ENCODE assay signal across 8 mouse cellular contexts in genomic region chr7:19627721-19628120, GRCm38 (mm10). TPM values are rescaled to one million over a fixed set of nuclear protein-coding genes. Genes with fewer than 3 reads are reported as not detected.
DNase-seq lines count a peak whose midpoint lies in the region; ATAC-seq and TF ChIP-seq lines count a peak whose summit lies in the region.

No protein-coding gene starts in this region.

- no peak overlapping the region for H3K9ac ChIP-seq in forebrain, embryonic 16.5 days (replicated peaks; ENCODE audit: low read depth, low read length)
- no peak overlapping the region for H3K9ac ChIP-seq in liver, embryonic 14.5 days (replicated peaks)

- DNase-seq in heart, adult 11 months, result peak; percentile 95
- no peak for DNase-seq in heart, postnatal 25 days (ENCODE audit: low spot score)
- no peak for DNase-seq in liver, embryonic 14.5 days (ENCODE audit: low read depth in 3 of 3, low spot score in 3 of 3)
- DNase-seq in urinary bladder, postnatal 14 days (ENCODE audit: low spot score), result no peak
- no peak for DNase-seq in ovary, postnatal 10 days (ENCODE audit: low spot score)
- DNase-seq in left cerebral cortex, postnatal 4 days, result no peak

- peaks cover 14% of the 10 kb centered on the region for H3K36me3 ChIP-seq in E14TG2a.4 (ENCODE audit: insufficient read depth, low read length)
- H3K36me3 ChIP-seq in forebrain, embryonic 16.5 days (ENCODE audit: control insufficient read depth, insufficient read depth), result no peaks in the 10 kb centered on the region
- no peaks in the 10 kb centered on the region for H3K36me3 ChIP-seq in liver, embryonic 14.5 days (replicated peaks; ENCODE audit: control insufficient read depth, insufficient read depth, low read depth)

- peak overlapping the region; percentile 94 for H3K4me2 ChIP-seq in forebrain, embryonic 16.5 days (ENCODE audit: low read length)
- peak overlapping the region; percentile 100 for H3K4me2 ChIP-seq in liver, embryonic 14.5 days (ENCODE audit: low read depth)

- intact Hi-C loops in heart, postnatal 25 days (cut with DNase I), result no loop called here
- intact Hi-C loops in left cerebral cortex, postnatal 4 days (cut with DNase I), result no loop called here

- WGBS in forebrain, embryonic 16.5 days, result 72% methylated on average over 3 of the region's 3 CpGs
- 52% methylated on average over 3 of the region's 3 CpGs for WGBS in liver, embryonic 14.5 days (ENCODE audit: insufficient replicate concordance)

- no peak for ATAC-seq in forebrain, embryonic 16.5 days
- no peak for ATAC-seq in liver, embryonic 14.5 days (ENCODE audit: insufficient read depth)

- H3K4me1 ChIP-seq in E14TG2a.4 (replicated peaks; ENCODE audit: low read depth, low read length), result peaks cover 60% of the 10 kb centered on the region
- peaks cover 8% of the 10 kb centered on the region for H3K4me1 ChIP-seq in forebrain, embryonic 16.5 days (replicated peaks; ENCODE audit: control insufficient read depth, insufficient read depth, low read length)
- H3K4me1 ChIP-seq in liver, embryonic 14.5 days (replicated peaks; ENCODE audit: control insufficient read depth in 2 of 2, insufficient read depth in 2 of 2, low read length in 1 of 2), result peaks cover 11 to 18% of the 10 kb centered on the region in 2 experiments

- peak overlapping the region; percentile 72 for H3K4me3 ChIP-seq in E14TG2a.4 (replicated peaks; ENCODE audit: low read length)
- no peak overlapping the region for H3K4me3 ChIP-seq in forebrain, embryonic 16.5 days (replicated peaks; ENCODE audit: low read length)
- peak overlapping the region in 1 of 2 experiments; percentile 84; a peak in 1 of 4 replicates for H3K4me3 ChIP-seq in liver, embryonic 14.5 days (ENCODE audit: insufficient read depth in 1 of 2, low read depth in 2 of 2, low read length in 2 of 2)

- no peaks in the 10 kb centered on the region for H3K9me3 ChIP-seq in E14TG2a.4 (ENCODE audit: low read length)
- no peaks in the 10 kb centered on the region for H3K9me3 ChIP-seq in forebrain, embryonic 16.5 days (ENCODE audit: control insufficient read depth, low read length)
- H3K9me3 ChIP-seq in liver, embryonic 14.5 days (ENCODE audit: control insufficient read depth, low read length), result no peaks in the 10 kb centered on the region

- H3K27me3 ChIP-seq in E14TG2a.4 (ENCODE audit: insufficient read depth, low read length), result no peaks in the 10 kb centered on the region
- no peaks in the 10 kb centered on the region for H3K27me3 ChIP-seq in forebrain, embryonic 16.5 days (replicated peaks; ENCODE audit: control insufficient read depth, insufficient read depth, low read length)
- H3K27me3 ChIP-seq in liver, embryonic 14.5 days (ENCODE audit: control insufficient read depth, insufficient read depth, low read length), result no peaks in the 10 kb centered on the region

- TF ChIP-seq CTCF in E14TG2a.4 (conservative IDR thresholded peaks at IDR 0.05; ENCODE audit: low read length), result no peak
- TF ChIP-seq CTCF in liver, embryonic 14.5 days (IDR thresholded peaks at IDR 0.05; ENCODE audit: low read depth), result no peak

- TF ChIP-seq EP300 in liver, embryonic 14.5 days (IDR thresholded peaks at IDR 0.05; ENCODE audit: low read depth), result no peak

- H3K27ac ChIP-seq in forebrain, embryonic 16.5 days (ENCODE audit: low read length), result no peak overlapping the region
- H3K27ac ChIP-seq in liver, embryonic 14.5 days, result no peak overlapping the region

RNA-seq across cellular contexts. Expression of gene Relb, which starts 1.5 kb away (rescaled TPM):
- 1 to 10 TPM; 7.3 to 7.6 TPM for total RNA-seq in heart, postnatal 25 days (2021)
- polyA plus RNA-seq in forebrain, embryonic 16.5 days (2015; fragmentation: Nextera tagmentation; extraction: Ambion mirVana), result 3.9 and 4.5 TPM in 2 replicates
- polyA plus RNA-seq in liver, embryonic 14.5 days (2012; rRNA removed), result 1.0 and 1.1 TPM in 2 replicates
- polyA plus RNA-seq in liver, embryonic 14.5 days (2014; fragmentation: Nextera tagmentation; extraction: Ambion mirVana), result 0.89 and 1.2 TPM in 2 replicates
- 1 to 10 TPM; 5.5 to 7.5 TPM for total RNA-seq in left cerebral cortex, postnatal 4 days (2021)

RNA-seq across cellular contexts. Expression of gene Clasrp, which starts 23.4 kb away (rescaled TPM):
- 10 to 100 TPM; 14.5 to 20.5 TPM for total RNA-seq in heart, postnatal 25 days (2021)
- polyA plus RNA-seq in forebrain, embryonic 16.5 days (2015; fragmentation: Nextera tagmentation; extraction: Ambion mirVana), result 57.2 and 57.6 TPM in 2 replicates
- polyA plus RNA-seq in liver, embryonic 14.5 days (2012; rRNA removed), result 21.3 and 23.3 TPM in 2 replicates
- polyA plus RNA-seq in liver, embryonic 14.5 days (2014; fragmentation: Nextera tagmentation; extraction: Ambion mirVana), result 7.5 and 8.6 TPM in 2 replicates
- 100 to 1,000 TPM in 1 of 2 experiments, 10 to 100 TPM in 1; 98.0 to 106 TPM for total RNA-seq in left cerebral cortex, postnatal 4 days (2021)

RNA-seq across cellular contexts. Expression of gene Clptm1, which starts 37.1 kb away (rescaled TPM):
- total RNA-seq in heart, postnatal 25 days (2021), result 10 to 100 TPM; 65.6 to 72.3 TPM
- polyA plus RNA-seq in forebrain, embryonic 16.5 days (2015; fragmentation: Nextera tagmentation; extraction: Ambion mirVana), result 91.2 and 92.5 TPM in 2 replicates
- 20.6 and 20.9 TPM in 2 replicates for polyA plus RNA-seq in liver, embryonic 14.5 days (2012; rRNA removed)
- 44.4 and 50.4 TPM in 2 replicates for polyA plus RNA-seq in liver, embryonic 14.5 days (2014; fragmentation: Nextera tagmentation; extraction: Ambion mirVana)
- total RNA-seq in left cerebral cortex, postnatal 4 days (2021), result 100 to 1,000 TPM; 105 to 115 TPM

RNA-seq across cellular contexts. Expression of gene Apoc2, which starts 50.0 kb away (rescaled TPM):
- total RNA-seq in heart, postnatal 25 days (2021), result not detected
- polyA plus RNA-seq in forebrain, embryonic 16.5 days (2015; fragmentation: Nextera tagmentation; extraction: Ambion mirVana), result not detected in 2 replicates
- 494 and 507 TPM in 2 replicates for polyA plus RNA-seq in liver, embryonic 14.5 days (2012; rRNA removed)
- polyA plus RNA-seq in liver, embryonic 14.5 days (2014; fragmentation: Nextera tagmentation; extraction: Ambion mirVana), result 990 and 1,023 TPM in 2 replicates
- total RNA-seq in left cerebral cortex, postnatal 4 days (2021), result not detected

RNA-seq across cellular contexts. Expression of gene Gemin7, which starts 50.3 kb away (rescaled TPM):
- total RNA-seq in heart, postnatal 25 days (2021), result 10 to 100 TPM; 44.6 to 45.6 TPM
- 120 and 124 TPM in 2 replicates for polyA plus RNA-seq in forebrain, embryonic 16.5 days (2015; fragmentation: Nextera tagmentation; extraction: Ambion mirVana)
- 34.8 and 39.6 TPM in 2 replicates for polyA plus RNA-seq in liver, embryonic 14.5 days (2012; rRNA removed)
- polyA plus RNA-seq in liver, embryonic 14.5 days (2014; fragmentation: Nextera tagmentation; extraction: Ambion mirVana), result 83.1 and 91.6 TPM in 2 replicates
- total RNA-seq in left cerebral cortex, postnatal 4 days (2021), result 10 to 100 TPM; 56.0 to 58.2 TPM

Comparison
In these comparisons a context has a peak if more than half of its experiments do, and no peak if none do; other contexts are left out.
1. RNA of gene Clasrp, which starts 23.4 kb away (total RNA-seq): 98.0 to 106 TPM in left cerebral cortex, postnatal 4 days; 14.5 to 20.5 TPM in heart, postnatal 25 days; every median in the first group is over 4 times any median in the second.